ENCODE assay signal across 8 mouse cellular contexts in the genomic region with DNA sequence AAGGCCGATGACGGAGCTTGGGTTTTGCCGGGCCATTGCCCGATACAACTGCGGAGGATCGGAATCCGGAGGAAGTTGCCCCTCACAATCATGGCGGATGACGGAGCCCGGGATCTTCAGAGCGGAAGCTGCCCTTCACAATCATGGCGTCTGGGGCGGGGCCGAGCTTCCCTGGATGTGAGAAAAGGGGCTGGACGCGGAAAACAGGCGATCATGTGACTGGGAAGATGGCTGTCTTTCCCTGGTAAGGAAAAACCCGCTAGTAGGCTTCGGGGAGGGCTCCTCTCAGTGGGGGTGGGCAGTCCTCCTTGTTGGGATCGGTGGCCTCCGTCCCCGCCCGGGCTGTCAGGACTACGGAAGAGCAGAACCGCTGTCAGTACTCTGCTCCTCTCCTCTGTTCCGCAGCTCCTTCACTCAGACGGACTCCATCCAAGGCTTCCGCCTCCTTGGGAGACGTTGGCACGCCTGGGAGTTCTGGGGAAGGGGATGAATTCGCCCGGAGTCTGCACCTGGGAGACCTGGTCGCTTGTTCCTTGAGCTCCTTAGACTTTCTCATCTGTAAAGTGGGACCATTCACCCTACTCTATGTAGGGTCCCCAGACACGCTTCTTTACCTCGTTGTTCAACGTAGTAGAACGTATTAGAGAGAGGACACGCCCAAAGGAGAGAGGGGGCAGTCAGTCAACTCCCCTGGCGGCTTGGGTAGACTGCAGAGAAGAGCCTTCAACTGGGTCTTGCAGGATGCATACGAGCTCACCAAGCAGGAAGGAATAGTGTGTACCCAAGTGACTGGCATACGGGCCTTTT. TPM values are rescaled to one million over a fixed set of nuclear protein-coding genes. Genes with fewer than 3 reads are reported as not detected.
DNase-seq lines count a peak whose midpoint lies in the region; ATAC-seq lines count a peak whose summit lies in the region.

No protein-coding gene starts in this region.

- peak; percentile 91 for ATAC-seq in megakaryocyte progenitor cell, adult 5-6 weeks (replicated peaks; ENCODE audit: poor library complexity)

- peak; percentile 96 for DNase-seq in adipocyte (ENCODE audit: low spot score)
- DNase-seq in embryo, embryonic 10 days (ENCODE audit: low spot score), result peak; percentile 98
- DNase-seq in gastrocnemius, postnatal 10 days, result peak; percentile 97
- DNase-seq in induced T-regulatory cell, adult 2 months (ENCODE audit: low read depth), result peak; percentile 99
- peak; percentile 86 to 97 for DNase-seq in left cerebral cortex, adult 9 months (ENCODE audit: low spot score in 2 of 2)
- peak; percentile 98 for DNase-seq in right cerebral cortex, postnatal 14 days
- peak; percentile 91 to 97 for DNase-seq in urinary bladder, postnatal 36 days (ENCODE audit: low spot score in 2 of 2)

RNA-seq across cellular contexts. Expression of gene Vps35l, which starts 0.7 kb away (rescaled TPM):
- total RNA-seq in gastrocnemius, postnatal 10 days (2021), result 10 to 100 TPM; 30.3 to 35.5 TPM
- 41.7 and 45.1 TPM in 2 replicates for total RNA-seq in megakaryocyte progenitor cell, adult 5-6 weeks (2015)
- total RNA-seq in megakaryocyte progenitor cell, adult 5-6 weeks (2017), result 37.4 and 37.9 TPM in 2 replicates

RNA-seq across cellular contexts. Expression of gene Ccp110, which starts 28.4 kb away (rescaled TPM):
- total RNA-seq in gastrocnemius, postnatal 10 days (2021), result 1 to 10 TPM; 4.0 to 5.5 TPM
- 24.0 and 25.0 TPM in 2 replicates for total RNA-seq in megakaryocyte progenitor cell, adult 5-6 weeks (2015)
- total RNA-seq in megakaryocyte progenitor cell, adult 5-6 weeks (2017), result 16.2 and 20.2 TPM in 2 replicates

RNA-seq across cellular contexts. Expression of gene Gde1, which starts 35.2 kb away (rescaled TPM):
- 10 to 100 TPM; 31.5 to 32.5 TPM for total RNA-seq in gastrocnemius, postnatal 10 days (2021)
- 44.1 and 48.5 TPM in 2 replicates for total RNA-seq in megakaryocyte progenitor cell, adult 5-6 weeks (2015)
- 29.9 and 40.7 TPM in 2 replicates for total RNA-seq in megakaryocyte progenitor cell, adult 5-6 weeks (2017)

Comparison
In these comparisons a context has a peak if more than half of its experiments do, and no peak if none do; other contexts are left out.
1. Peak in every context shown above with its lines: DNase-seq and ATAC-seq.